Mouse (Mus musculus): Measurements from ENCODE around the gene Prss44. TPM values are rescaled to one million over a fixed set of nuclear protein-coding genes. Genes with fewer than 3 reads are reported as not detected.
"Not testable (repeated sequence)": the region's sequence is repeated elsewhere in the genome, so short reads cannot be mapped to it uniquely, and the experiment has no call there.

Gene Prss44
- not detected for total RNA-seq (2021)

- no peak for DNase-seq
- intact Hi-C loops (cut with DNase I) = no loop called here
These were observed at the start of gene Prss44 for GRCm38 (mm10) chr9:110813789-110814188. Gene Prss44 (plus strand): TSS chr9:110813994.

- intact Hi-C loops (cut with DNase I) = no loop called here
- DNase-seq = no peak
These were observed 41.5 kb upstream of the Prss44 start for GRCm38 (mm10) chr9:110772336-110772735.

- intact Hi-C loops (cut with DNase I) = no loop called here
- DNase-seq = no peak
These were observed 39.2 kb upstream of the Prss44 start for GRCm38 (mm10) chr9:110774403-110775268.

- no peak for DNase-seq
- intact Hi-C loops (cut with DNase I) = no loop called here
These were observed 38.3 kb upstream of the Prss44 start for GRCm38 (mm10) chr9:110775269-110776022.

- peak; percentile 35 for DNase-seq
- intact Hi-C loops (cut with DNase I) = no loop called here
These were observed 35.7 kb upstream of the Prss44 start for GRCm38 (mm10) chr9:110778100-110778499.

GRCm38 (mm10) chr9:110778559-110778958 lies 35.2 kb upstream of the Prss44 start:
- no peak for DNase-seq
- intact Hi-C loops (cut with DNase I) = no loop called here

GRCm38 (mm10) chr9:110779242-110779913 lies 34.4 kb upstream of the Prss44 start:
- intact Hi-C loops (cut with DNase I) = no loop called here
- peak; percentile 44 for DNase-seq

- peak; percentile 96 for DNase-seq
- intact Hi-C loops (cut with DNase I) = loop anchor here (2.0 kb wide), 2 partner anchors 38 to 64 kb away; no protein-coding TSS in a partner anchor
These were observed 32.5 kb upstream of the Prss44 start for GRCm38 (mm10) chr9:110781256-110781721.

- peak; percentile 97 for DNase-seq
- intact Hi-C loops (cut with DNase I) = loop anchor here (2.0 kb wide), 2 partner anchors 37 to 65 kb away; no protein-coding TSS in a partner anchor
These were observed 32.1 kb upstream of the Prss44 start for GRCm38 (mm10) chr9:110781731-110782130.

GRCm38 (mm10) chr9:110783611-110784010 lies 30.2 kb upstream of the Prss44 start:
- intact Hi-C loops (cut with DNase I) = no loop called here

GRCm38 (mm10) chr9:110788169-110788568 lies 25.6 kb upstream of the Prss44 start:
- intact Hi-C loops (cut with DNase I) = no loop called here
- DNase-seq = no peak

More at GRCm38 (mm10) chr9:110783611-110784010, 30.2 kb upstream of the Prss44 start:
- DNase-seq = no peak

GRCm38 (mm10) chr9:110790462-110790861 lies 23.3 kb upstream of the Prss44 start:
- intact Hi-C loops (cut with DNase I) = no loop called here
- DNase-seq = no peak

GRCm38 (mm10) chr9:110797013-110797412 lies 16.8 kb upstream of the Prss44 start:
- DNase-seq = no peak

GRCm38 (mm10) chr9:110797866-110798265 lies 15.9 kb upstream of the Prss44 start, which contains the start of gene Prss42:
Gene Prss42 (plus strand): TSS chr9:110798166.
- no peak for DNase-seq
- intact Hi-C loops (cut with DNase I) = no loop called here

More at GRCm38 (mm10) chr9:110797013-110797412, 16.8 kb upstream of the Prss44 start:
- intact Hi-C loops (cut with DNase I) = no loop called here

GRCm38 (mm10) chr9:110800834-110801479 lies 12.8 kb upstream of the Prss44 start:
- no peak for DNase-seq
- intact Hi-C loops (cut with DNase I) = no loop called here

GRCm38 (mm10) chr9:110803294-110803693 lies 10.5 kb upstream of the Prss44 start:
- DNase-seq = no peak
- intact Hi-C loops (cut with DNase I) = no loop called here

GRCm38 (mm10) chr9:110810051-110810450 lies 3.7 kb upstream of the Prss44 start:
- intact Hi-C loops (cut with DNase I) = no loop called here
- no peak for DNase-seq

- intact Hi-C loops (cut with DNase I) = not testable (repeated sequence)
These were observed 6.8 kb downstream of the Prss44 start for GRCm38 (mm10) chr9:110820546-110820945.

GRCm38 (mm10) chr9:110821436-110821835 lies 7.6 kb downstream of the Prss44 start:
- DNase-seq = no peak
- intact Hi-C loops (cut with DNase I) = no loop called here

More at GRCm38 (mm10) chr9:110820546-110820945, 6.8 kb downstream of the Prss44 start:
- DNase-seq = not testable (repeated sequence)

GRCm38 (mm10) chr9:110825426-110825825 lies 11.6 kb downstream of the Prss44 start:
- peak; percentile 21 for DNase-seq
- intact Hi-C loops (cut with DNase I) = no loop called here

Measured in left cerebral cortex, postnatal 4 days (tissue).